Mouse (Mus musculus) duodenum, adult 2 months (tissue): Measurements from ENCODE around the gene Nt5dc2. TPM values are rescaled to one million over a fixed set of nuclear protein-coding genes. Genes with fewer than 3 reads are reported as not detected.

Source experiments
- polyA plus RNA-seq: library from polyadenylated mRNA; depleted of rRNA; stranded (reverse); fragments of >200 nt; gene quantifications from 2 replicates; pipeline ENCODE4 v1.2.3, GENCODE M21; 2012; ENCODE audit warnings: low replicate concordance; rRNA removed

Nt5dc2 gene
- 9.2 and 16.3 TPM in 2 replicates for polyA plus RNA-seq

DNA sequence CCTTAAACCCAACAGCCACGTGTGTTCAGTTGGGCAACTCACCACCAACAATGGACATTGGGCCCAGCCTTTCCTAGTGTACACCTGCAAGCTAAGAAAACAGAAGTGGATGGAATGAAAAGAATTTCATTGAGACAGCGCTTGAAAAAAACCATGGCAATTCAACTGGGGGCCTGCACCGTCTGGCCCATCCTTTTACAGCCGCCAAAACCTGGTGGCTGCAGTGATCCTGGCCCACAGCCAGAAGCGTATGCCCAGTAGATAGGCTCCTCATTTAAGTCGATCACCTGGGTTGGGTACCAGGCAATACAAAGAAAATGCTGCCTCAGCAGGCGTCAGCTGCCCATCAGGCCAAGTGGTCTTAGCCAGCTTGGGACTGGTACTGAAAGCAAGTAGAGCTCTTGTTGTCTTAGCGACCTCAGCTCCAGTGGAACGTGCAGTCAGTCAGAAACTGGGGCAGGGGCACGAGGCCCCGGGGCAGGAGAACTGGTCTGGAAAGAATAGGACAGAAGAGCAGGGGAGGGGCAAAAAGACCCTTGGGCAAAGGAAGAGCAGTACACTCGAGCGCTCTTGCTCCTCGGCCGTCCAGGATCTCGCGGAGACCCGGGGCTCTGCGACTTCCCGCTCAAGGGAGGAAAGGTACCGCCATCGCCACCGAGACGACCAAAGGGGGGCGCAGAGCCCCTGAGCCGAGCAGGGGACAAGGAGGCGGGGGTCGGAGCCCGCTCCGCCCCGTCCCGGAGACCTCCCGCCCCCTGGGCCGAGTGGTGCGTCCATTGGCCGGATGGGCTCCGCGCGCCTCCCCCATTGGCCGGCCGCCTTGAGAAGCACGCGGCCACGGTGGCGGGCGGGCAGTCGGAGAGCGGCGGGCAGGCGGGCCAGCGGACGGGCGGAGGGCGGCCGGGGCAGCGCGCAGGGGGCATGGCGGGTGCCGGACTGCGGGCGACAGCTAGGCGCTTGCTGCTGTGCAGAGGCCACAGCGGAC is at the start of gene Nt5dc2:
TSS of gene Nt5dc2 (plus strand) at position 818 of the 985 bp plus-strand sequence.

DNA sequence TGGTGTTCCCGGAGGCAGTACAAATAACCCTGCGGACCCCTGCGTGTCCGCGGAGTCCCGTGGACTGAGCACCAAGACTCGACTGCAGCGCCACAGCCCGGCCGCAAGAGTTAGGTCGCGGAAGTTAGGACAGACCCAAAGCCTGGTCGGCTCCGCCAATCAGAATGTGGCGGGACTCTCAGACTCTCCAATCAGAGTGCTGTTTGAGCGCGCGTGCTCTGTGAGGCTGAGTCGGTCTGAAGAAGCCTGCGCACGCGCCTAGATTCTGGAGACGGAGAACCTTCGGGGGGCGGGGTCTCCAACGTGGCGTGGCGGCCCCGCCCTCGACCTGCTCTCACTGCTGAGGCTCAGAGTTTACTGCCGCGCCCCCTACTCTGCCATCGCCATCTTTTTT is 2.0 kb upstream of the Nt5dc2 start, which contains the start of gene Smim4:
TSS of gene Smim4 (minus strand) at position 131 of the 394 bp plus-strand sequence.

DNA sequence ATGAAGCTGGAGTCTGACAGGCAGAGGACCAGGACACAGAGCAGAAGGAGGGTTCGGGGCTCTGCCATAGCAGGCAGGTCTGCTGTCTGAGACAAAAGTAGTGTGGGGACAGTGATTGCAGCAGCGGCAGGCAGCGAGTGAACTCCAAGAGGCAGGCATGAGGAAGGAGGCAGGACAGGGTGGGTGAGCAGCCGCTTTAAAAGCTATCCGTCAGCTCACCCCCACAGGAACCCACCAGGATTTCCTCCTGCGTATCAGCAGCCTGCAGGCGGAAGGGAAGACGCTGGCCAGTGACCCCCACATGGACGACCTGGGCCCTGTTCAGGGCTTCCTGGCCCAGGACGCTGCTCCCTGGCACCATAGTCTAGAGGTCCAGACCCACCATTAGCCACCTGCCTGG is 37.6 kb downstream of the Nt5dc2 start, which contains the start of gene Stab1:
TSS of gene Stab1 (minus strand) at position 217 of the 400 bp plus-strand sequence.

Other genes with a start within 250 kb of the Nt5dc2 start
- 0.05 and 1.2 TPM in 2 replicates for gene Itih4, start 244.6 kb upstream of the Nt5dc2 start, polyA plus RNA-seq
- 0.18 and 0.63 TPM in 2 replicates for gene Itih3, start 207.3 kb upstream of the Nt5dc2 start, polyA plus RNA-seq
- 0.06 TPM in 1 of 2 replicates, not detected in the other for gene Itih1, start 187.8 kb upstream of the Nt5dc2 start, polyA plus RNA-seq
- gene Nek4, start 179.7 kb upstream of the Nt5dc2 start, polyA plus RNA-seq, result 0.97 and 1.9 TPM in 2 replicates
- 3.1 and 3.6 TPM in 2 replicates for gene Glt8d1, start 129.7 kb upstream of the Nt5dc2 start, polyA plus RNA-seq
- gene Spcs1, start 129.4 kb upstream of the Nt5dc2 start, polyA plus RNA-seq, result 44.8 and 72.3 TPM in 2 replicates
- 3.9 and 4.9 TPM in 2 replicates for gene Pbrm1, start 111.9 kb upstream of the Nt5dc2 start, polyA plus RNA-seq
- gene Gnl3, start 111.9 kb upstream of the Nt5dc2 start, polyA plus RNA-seq, result 4.8 and 6.8 TPM in 2 replicates
- gene Smim4, start 2.1 kb upstream of the Nt5dc2 start, polyA plus RNA-seq, result 44.1 and 80.0 TPM in 2 replicates
- 34.2 and 62.3 TPM in 2 replicates for gene Stab1, start 37.6 kb downstream of the Nt5dc2 start, polyA plus RNA-seq
- gene Tnnc1, start 77.3 kb downstream of the Nt5dc2 start, polyA plus RNA-seq, result not detected in 2 replicates
- gene Nisch, start 85.9 kb downstream of the Nt5dc2 start, polyA plus RNA-seq, result 127 and 135 TPM in 2 replicates
- gene Sema3g, start 86.8 kb downstream of the Nt5dc2 start, polyA plus RNA-seq, result 1.5 and 3.3 TPM in 2 replicates
- 3.1 and 3.5 TPM in 2 replicates for gene Phf7, start 120.3 kb downstream of the Nt5dc2 start, polyA plus RNA-seq
- 25.9 and 28.7 TPM in 2 replicates for gene Bap1, start 120.4 kb downstream of the Nt5dc2 start, polyA plus RNA-seq
- gene Dnah1, start 192.8 kb downstream of the Nt5dc2 start, polyA plus RNA-seq, result 0.01 and 0.08 TPM in 2 replicates
- 4.6 and 5.8 TPM in 2 replicates for gene Capn7, start 205.6 kb downstream of the Nt5dc2 start, polyA plus RNA-seq